Mouse (Mus musculus) CH12.LX (cell line): ENCODE measurements around the gene Usp5. TPM values are rescaled to one million over a fixed set of nuclear protein-coding genes. Genes with fewer than 3 reads are reported as not detected.

ENCODE experiments used
- DNase-seq: peaks from one replicate; pipeline ENCODE4 v3.0.0-alpha.2; 2013; ENCODE audit errors: extremely low read depth
- H3K27ac ChIP-seq: 2 replicates; pipeline ENCODE4 v1.5.1; 2012; ENCODE audit warnings: low read depth, mild to moderate bottlenecking, control low read depth, moderate library complexity; ENCODE audit not compliant: insufficient read depth
- H3K27me3 ChIP-seq: replicated peaks from 2 replicates; pipeline ENCODE3; 2012; ENCODE audit warnings: inconsistent platforms
- H3K36me3 ChIP-seq, 2 experiments: replicated peaks in 1 of 2; 2 replicates each; pipeline versions ENCODE3 to v1.6.1; 2012; ENCODE audit warnings: inconsistent platforms in 1 of 2, low read length in 1 of 2, mild to moderate bottlenecking in 1 of 2, mixed read lengths in 1 of 2, moderate library complexity in 1 of 2; ENCODE audit not compliant: control insufficient read depth in 1 of 2, insufficient read depth in 1 of 2
- H3K4me1 ChIP-seq, 2 experiments: 2 replicates each; pipeline ENCODE4 v1.6.1; 2012; ENCODE audit warnings: inconsistent platforms in 1 of 2, moderate library complexity in 1 of 2; ENCODE audit not compliant: insufficient read depth in 2 of 2, control insufficient read depth in 1 of 2
- H3K4me2 ChIP-seq: 2 replicates; pipeline ENCODE4 v1.6.1; 2012; ENCODE audit warnings: low read depth, mild to moderate bottlenecking, control low read depth; ENCODE audit not compliant: poor library complexity, insufficient read depth, severe bottlenecking
- H3K4me3 ChIP-seq, 3 experiments: fragments of 150-350 bp in 1 of 3; sonication (generic) in 1 of 3; replicated peaks in 1 of 3; 2 replicates each; pipeline versions ENCODE3 to v1.5.1; 2011 to 2012; ENCODE audit warnings: low read depth in 2 of 3, low read length in 2 of 3, mild to moderate bottlenecking in 2 of 3, moderate library complexity in 2 of 3, control low read depth in 1 of 3, improper control_type of control experiment in 1 of 3, inconsistent platforms in 1 of 3, mixed read lengths in 1 of 3; ENCODE audit not compliant: poor library complexity in 1 of 3
- H3K79me2 ChIP-seq: replicated peaks from 2 replicates; pipeline ENCODE4 v1.6.1; 2012; ENCODE audit warnings: mild to moderate bottlenecking, moderate library complexity; ENCODE audit not compliant: control insufficient read depth, poor library complexity, insufficient read depth, severe bottlenecking; ENCODE audit errors: extremely low read depth
- H3K9ac ChIP-seq: 2 replicates; pipeline ENCODE4 v1.6.1; 2012; ENCODE audit warnings: low read depth, mild to moderate bottlenecking, control low read depth, moderate library complexity; ENCODE audit not compliant: insufficient read depth
- H3K9me3 ChIP-seq: replicated peaks from 2 replicates; pipeline ENCODE3; 2012; ENCODE audit warnings: low read length, inconsistent platforms, mixed read lengths
- BHLHE40 ChIP-seq: IDR thresholded peaks from 2 replicates; pipeline ENCODE4 v1.6.1; 2011; ENCODE audit warnings: mild to moderate bottlenecking, low read depth, low read length, improper control_type of control experiment
- CHD1 ChIP-seq: IDR thresholded peaks from 2 replicates; pipeline ENCODE4 v1.6.1; 2012; ENCODE audit warnings: low read depth, low read length, improper control_type of control experiment, inconsistent platforms
- CHD2 ChIP-seq: IDR thresholded peaks from 2 replicates; pipeline ENCODE4 v1.6.1; 2011; ENCODE audit warnings: low read length, improper control_type of control experiment
- CTCF ChIP-seq, 2 experiments: IDR thresholded peaks in 1 of 2; conservative IDR thresholded peaks in 1 of 2; 2 replicates each; pipeline ENCODE4 v1.5.1; 2011 to 2012; ENCODE audit warnings: low read depth in 2 of 2, low read length in 2 of 2, improper control_type of control experiment in 1 of 2, inconsistent platforms in 1 of 2, mild to moderate bottlenecking in 1 of 2, moderate library complexity in 1 of 2
- E2F4 ChIP-seq: IDR thresholded peaks from 2 replicates; pipeline ENCODE4 v1.6.1; 2011; ENCODE audit warnings: low read depth, low read length, improper control_type of control experiment; ENCODE audit not compliant: insufficient replicate concordance
- ELF1 ChIP-seq: IDR thresholded peaks from 2 replicates; pipeline ENCODE4 v1.6.1; 2014; ENCODE audit warnings: low read depth, mild to moderate bottlenecking, inconsistent platforms, low read length, improper control_type of control experiment
- EP300 ChIP-seq: IDR thresholded peaks from 2 replicates; pipeline ENCODE4 v1.6.1; 2011; ENCODE audit warnings: low read length, improper control_type of control experiment
- ETS1 ChIP-seq: conservative IDR thresholded peaks from 2 replicates; pipeline ENCODE4 v1.6.1; 2012; ENCODE audit warnings: low read depth, mild to moderate bottlenecking, inconsistent platforms, low read length, improper control_type of control experiment, moderate library complexity
- GABPA ChIP-seq: IDR thresholded peaks from 2 replicates; pipeline ENCODE4 v1.6.1; 2012; ENCODE audit warnings: low read depth, low read length, improper control_type of control experiment, inconsistent platforms; ENCODE audit not compliant: insufficient replicate concordance
- HCFC1 ChIP-seq: IDR thresholded peaks from 2 replicates; pipeline ENCODE4 v1.6.1; 2012; ENCODE audit warnings: low read depth, mild to moderate bottlenecking, inconsistent platforms, low read length, improper control_type of control experiment
- IRF4 ChIP-seq: IDR thresholded peaks from 2 replicates; pipeline ENCODE4 v1.6.1; 2014; ENCODE audit warnings: low read depth, mild to moderate bottlenecking, inconsistent platforms, low read length, improper control_type of control experiment
- JUN ChIP-seq: IDR thresholded peaks from 2 replicates; pipeline ENCODE4 v1.6.1; 2011; ENCODE audit warnings: low read depth, mild to moderate bottlenecking, low read length, improper control_type of control experiment, moderate library complexity; ENCODE audit not compliant: insufficient read depth
- JUND ChIP-seq: conservative IDR thresholded peaks from 2 replicates; pipeline ENCODE4 v1.6.1; 2011; ENCODE audit warnings: low read depth, low read length, improper control_type of control experiment
- KAT2A ChIP-seq: IDR thresholded peaks from 2 replicates; pipeline ENCODE4 v1.6.1; 2012; ENCODE audit warnings: low read length, improper control_type of control experiment, inconsistent platforms; ENCODE audit not compliant: insufficient replicate concordance
- MAFK ChIP-seq: IDR thresholded peaks from 2 replicates; pipeline ENCODE4 v1.6.1; 2011; ENCODE audit warnings: low read length, improper control_type of control experiment; ENCODE audit not compliant: insufficient replicate concordance
- MAX ChIP-seq: IDR thresholded peaks from 2 replicates; pipeline ENCODE4 v1.6.1; 2011; ENCODE audit warnings: low read length, improper control_type of control experiment
- MAZ ChIP-seq: IDR thresholded peaks from 2 replicates; pipeline ENCODE4 v1.6.1; 2012; ENCODE audit warnings: low read depth, mild to moderate bottlenecking, inconsistent platforms, low read length, improper control_type of control experiment, moderate library complexity
- MEF2A ChIP-seq: IDR thresholded peaks from 2 replicates; pipeline ENCODE4 v1.6.1; 2014; ENCODE audit warnings: low read depth, mild to moderate bottlenecking, inconsistent platforms, low read length, improper control_type of control experiment, borderline replicate concordance
- MXI1 ChIP-seq: IDR thresholded peaks from 2 replicates; pipeline ENCODE4 v1.6.1; 2011; ENCODE audit warnings: mild to moderate bottlenecking, low read depth, low read length, improper control_type of control experiment
- MYC ChIP-seq: IDR thresholded peaks from 2 replicates; pipeline ENCODE4 v1.6.1; 2011; ENCODE audit warnings: low read depth, mild to moderate bottlenecking, improper control_type of control experiment, low read length
- NELFE ChIP-seq: IDR thresholded peaks from 2 replicates; pipeline ENCODE4 v1.6.1; 2011; ENCODE audit warnings: low read depth, low read length, improper control_type of control experiment
- NRF1 ChIP-seq: IDR thresholded peaks from 2 replicates; pipeline ENCODE4 v1.6.1; 2014; ENCODE audit warnings: low read depth, mild to moderate bottlenecking, inconsistent platforms, low read length, improper control_type of control experiment, moderate library complexity
- PAX5 ChIP-seq: IDR thresholded peaks from 2 replicates; pipeline ENCODE4 v1.6.1; 2012; ENCODE audit warnings: low read length, inconsistent platforms, mixed read lengths
- POLR2A ChIP-seq: IDR thresholded peaks from 2 replicates; pipeline ENCODE4 v1.6.1; 2011; ENCODE audit warnings: low read depth, mild to moderate bottlenecking, improper control_type of control experiment, low read length
- POLR2AphosphoS2 ChIP-seq: IDR thresholded peaks from 2 replicates; pipeline ENCODE4 v1.6.1; 2011; ENCODE audit warnings: low read depth, low read length, improper control_type of control experiment
- RAD21 ChIP-seq: IDR thresholded peaks from 2 replicates; pipeline ENCODE4 v1.6.1; 2011; ENCODE audit warnings: low read depth, mild to moderate bottlenecking, low read length, improper control_type of control experiment, moderate library complexity
- RCOR1 ChIP-seq: conservative IDR thresholded peaks from 2 replicates; pipeline ENCODE4 v1.6.1; 2012; ENCODE audit warnings: low read depth, mild to moderate bottlenecking, inconsistent platforms, low read length, improper control_type of control experiment
- SIN3A ChIP-seq: IDR thresholded peaks from 2 replicates; pipeline ENCODE4 v1.6.1; 2012; ENCODE audit warnings: low read length, improper control_type of control experiment, inconsistent platforms
- SMC3 ChIP-seq: IDR thresholded peaks from 2 replicates; pipeline ENCODE4 v1.6.1; 2011; ENCODE audit warnings: low read depth, low read length, improper control_type of control experiment
- TBP ChIP-seq: conservative IDR thresholded peaks from 2 replicates; pipeline ENCODE4 v1.6.1; 2011; ENCODE audit warnings: low read depth, low read length, improper control_type of control experiment
- TCF12 ChIP-seq: IDR thresholded peaks from 2 replicates; pipeline ENCODE4 v1.6.1; 2014; ENCODE audit warnings: low read depth, mild to moderate bottlenecking, inconsistent platforms, low read length, improper control_type of control experiment
- UBTF ChIP-seq: IDR thresholded peaks from 2 replicates; pipeline ENCODE4 v1.6.1; 2012; ENCODE audit warnings: low read depth, mild to moderate bottlenecking, inconsistent platforms, low read length, improper control_type of control experiment, moderate library complexity
- USF1 ChIP-seq: IDR thresholded peaks from 2 replicates; pipeline ENCODE4 v1.6.1; 2014; ENCODE audit warnings: low read depth, mild to moderate bottlenecking, inconsistent platforms, low read length, improper control_type of control experiment
- USF2 ChIP-seq: conservative IDR thresholded peaks from 2 replicates; pipeline ENCODE4 v1.6.1; 2011; ENCODE audit warnings: low read depth, low read length, improper control_type of control experiment
- ZC3H11A ChIP-seq: IDR thresholded peaks from 2 replicates; pipeline ENCODE4 v1.6.1; 2012; ENCODE audit warnings: low read depth, mild to moderate bottlenecking, inconsistent platforms, low read length, improper control_type of control experiment
- ZKSCAN1 ChIP-seq: IDR thresholded peaks from 2 replicates; pipeline ENCODE4 v1.6.1; 2012; ENCODE audit warnings: low read depth, inconsistent platforms, low read length, improper control_type of control experiment, borderline replicate concordance
- ZMIZ1 ChIP-seq: IDR thresholded peaks from 2 replicates; pipeline ENCODE4 v1.6.1; 2012; ENCODE audit warnings: low read depth, mild to moderate bottlenecking, inconsistent platforms, low read length, improper control_type of control experiment
- ZNF384 ChIP-seq: IDR thresholded peaks from 2 replicates; pipeline ENCODE4 v1.6.1; 2012; ENCODE audit warnings: low read depth, low read length, improper control_type of control experiment, inconsistent platforms
- dilution Hi-C: fragments of 300-500 bp; cut with MboI; formaldehyde crosslinking; loops from 2 replicates; pipeline ENCODE4 v1.14.3; 2020; ENCODE audit warnings: low sequenced_read_pairs; ENCODE audit not compliant: extremely low pct_unique_long_range_greater_than_20kb, extremely low pct_ligation_motif_present
- in situ Hi-C: fragments of 300-500 bp; cut with MboI; formaldehyde crosslinking; loops from 3 replicates; pipeline ENCODE4 v1.14.3; 2019; ENCODE audit warnings: low sequenced_read_pairs, low pct_ligation_motif_present, low pct_unique_long_range_greater_than_20kb, mixed read lengths
- polyA plus RNA-seq: library from polyadenylated mRNA; unstranded; fragments of >175 nt; gene quantifications from 2 replicates; pipeline ENCODE4 v1.2.1, GENCODE M21; 2012; ENCODE audit warnings: low read depth; ENCODE audit not compliant: insufficient read length
- total RNA-seq, 2 experiments: library from RNA; depleted of rRNA; stranded (reverse); fragments of 300-350 nt in 1 of 2; fragments of >200 nt in 1 of 2; gene quantifications; 2 replicates each; pipeline ENCODE4 v1.2.3; 2012 to 2014

Gene Usp5
- total and polyA plus RNA-seq, 3 experiments = 79.8 to 107 (median 103) TPM

- in situ Hi-C loops = no loop called here
- peak overlapping the region; percentile 47 for H3K27ac ChIP-seq
- TF ChIP-seq USF2 (no peak), BHLHE40 (peak; percentile 48; the same call in 1 of the 2 replicates), ZC3H11A (no peak), MAFK (no peak), E2F4 (no peak), MEF2A (peak; percentile 41; the same call in 1 of the 2 replicates), HCFC1 (peak; percentile 28; the same call in 1 of the 2 replicates), POLR2A (no peak), TCF12 (peak; percentile 33; the same call in 1 of the 2 replicates), NRF1 (no peak), SIN3A (peak; percentile 37; the same call in 1 of the 2 replicates), JUND (no peak), MXI1 (no peak), SMC3 (peak; percentile 37), KAT2A (no peak), CHD1 (no peak), ZKSCAN1 (no peak), EP300 (no peak), USF1 (no peak), NELFE (no peak), JUN (no peak), ZNF384 (no peak), POLR2AphosphoS2 (peak; percentile 21), RCOR1 (no peak), ZMIZ1 (peak; percentile 56; the same call in 1 of the 2 replicates), IRF4 (no peak), TBP (no peak), MAX (no peak), PAX5 (no peak), GABPA (no peak), CTCF (conservative IDR thresholded peaks at IDR 0.05 in 1 of 2, IDR thresholded peaks at IDR 0.05 in 1 of 2; ENCODE audit: low read depth in 2 of 2, low read length in 2 of 2) (peak in 1 of 2 experiments; percentile 68; a peak in 2 of 4 replicates), MYC (peak; percentile 25; the same call in 1 of the 2 replicates), MAZ (peak; percentile 66; the same call in 1 of the 2 replicates), UBTF (no peak), RAD21 (peak; percentile 32), CHD2 (0 out of 2 replicates have a peak, but pooled peaks have one; percentile 9), ETS1 (no peak), ELF1 (no peak)
These were observed 20.1 kb downstream of the Usp5 start for GRCm38 (mm10) chr6:124809052-124809774.

More at GRCm38 (mm10) chr6:124809052-124809774, 20.1 kb downstream of the Usp5 start:
- Histone ChIP-seq H3K36me3 (peaks cover 23 to 52% of the 10 kb centered on the region in 2 experiments), H3K4me2 (peak overlapping the region; percentile 26), H3K9me3 (no peaks in the 10 kb centered on the region), H3K4me1 (peaks cover 1 to 48% of the 10 kb centered on the region in 2 experiments), H3K9ac (peak overlapping the region; percentile 62), H3K27me3 (no peaks in the 10 kb centered on the region), H3K79me2 (peaks cover 23% of the 10 kb centered on the region), H3K4me3 (peak overlapping the region in 2 of 3 experiments; percentile 30 to 66)
- dilution Hi-C loops = no loop called here
- DNase-seq = no peak
